Mouse (Mus musculus) embryonic facial prominence, embryonic 12.5 days (tissue): ENCODE data around the gene Neo1. TPM values are rescaled to one million over a fixed set of nuclear protein-coding genes. Genes with fewer than 3 reads are reported as not detected.
"Not testable (repeated sequence)": the region's sequence is repeated elsewhere in the genome, so short reads cannot be mapped to it uniquely, and the experiment has no call there.

ENCODE experiments used
- ATAC-seq: fragments of 200-750 bp; cut with Nextera tagmentation; 2 replicates; pipeline ENCODE4 v1.8.0; 2017; ENCODE audit not compliant: insufficient number of reproducible peaks, insufficient read depth, low FRiP score, low TSS enrichment
- H3K27ac ChIP-seq: fragments of 300-500 bp; sonication (generic); 2 replicates; pipeline ENCODE4 v1.5.1; 2016; ENCODE audit warnings: mild to moderate bottlenecking
- H3K27me3 ChIP-seq: fragments of 300-500 bp; sonication (generic); 2 replicates; pipeline ENCODE4 v1.6.1; 2016; ENCODE audit warnings: mild to moderate bottlenecking, moderate library complexity
- H3K36me3 ChIP-seq: fragments of 300-500 bp; sonication (generic); 2 replicates; pipeline ENCODE4 v1.6.1; 2016; ENCODE audit warnings: mild to moderate bottlenecking
- H3K4me1 ChIP-seq: fragments of 300-500 bp; sonication (generic); 2 replicates; pipeline ENCODE4 v1.6.1; 2016
- H3K4me2 ChIP-seq: fragments of 300-500 bp; sonication (generic); replicated peaks from 2 replicates; pipeline ENCODE4 v1.6.1; 2016; ENCODE audit warnings: mild to moderate bottlenecking, moderate library complexity
- H3K4me3 ChIP-seq: fragments of 300-500 bp; sonication (generic); 2 replicates; pipeline ENCODE4 v1.5.1; 2016; ENCODE audit warnings: mild to moderate bottlenecking
- H3K9ac ChIP-seq: fragments of 300-500 bp; sonication (generic); 2 replicates; pipeline ENCODE4 v1.6.1; 2016; ENCODE audit warnings: mild to moderate bottlenecking, moderate library complexity
- H3K9me3 ChIP-seq: fragments of 300-500 bp; sonication (generic); 2 replicates; pipeline ENCODE4 v1.6.1; 2016; ENCODE audit warnings: mild to moderate bottlenecking, moderate library complexity
- WGBS: fragments of 180-500 bp; shearing (Covaris S2); methylation state at CpG from one replicate; pipeline ENCODE4 v1.1.7; 2016; 5-methylcytosine and 5-hydroxymethylcytosine counted together
- polyA plus RNA-seq: library from polyadenylated mRNA; unstranded; fragments of >200 nt; fragmentation: Nextera tagmentation; extraction: Ambion mirVana; gene quantifications from 2 replicates; pipeline ENCODE4 v1.2.1, GENCODE M21; 2016

The Neo1 gene
- polyA plus RNA-seq, 1 experiment from 2014 or later: 61.4 TPM

DNA sequence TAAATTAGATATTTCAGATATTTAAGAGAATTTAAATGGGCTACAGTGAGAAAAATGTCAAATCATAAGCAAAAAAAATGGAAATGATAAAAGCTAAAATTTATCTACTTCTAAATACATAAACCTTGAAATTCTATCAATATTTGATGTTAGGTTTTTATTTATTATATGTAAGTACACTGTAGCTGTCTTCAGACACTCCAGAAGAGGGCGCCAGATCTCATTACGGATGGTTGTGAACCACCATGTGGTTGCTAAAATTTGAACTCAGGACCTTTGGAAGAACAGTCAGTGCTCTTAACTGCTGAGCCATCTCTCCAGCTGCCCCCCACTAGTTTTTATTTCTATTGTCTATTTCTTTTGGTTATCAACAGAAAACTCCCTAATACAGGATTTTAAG, 65.1 kb downstream of the Neo1 start:
- H3K27ac ChIP-seq, ATAC-seq, H3K4me2 ChIP-seq, H3K4me1 ChIP-seq, H3K4me3 ChIP-seq, H3K9ac ChIP-seq, H3K36me3 ChIP-seq, H3K27me3 ChIP-seq, H3K9me3 ChIP-seq: not testable (repeated sequence)
- WGBS: 74% methylated on average over 2 of the region's 2 CpGs

DNA sequence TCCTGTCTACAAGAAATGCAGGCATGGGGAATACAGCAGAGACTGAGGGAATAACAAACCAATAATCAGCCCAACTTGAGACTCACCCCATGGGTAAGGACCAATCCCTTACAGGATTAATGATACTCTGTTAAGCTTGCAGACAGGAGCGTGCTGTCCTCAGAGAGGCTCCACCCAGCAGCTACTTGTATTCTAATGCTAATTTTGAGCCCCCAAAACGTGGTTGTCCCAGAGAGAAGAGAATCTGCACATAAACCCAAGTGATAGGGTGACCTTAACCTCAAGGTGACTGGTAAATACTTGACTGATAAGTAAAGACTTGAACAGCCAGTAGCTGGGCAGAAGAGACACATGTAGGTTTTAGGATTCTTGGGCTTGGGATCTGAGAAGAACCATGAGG, 68.9 kb downstream of the Neo1 start:
- H3K27ac ChIP-seq: no peak overlapping the region
- 47% methylated on average over 2 of the region's 2 CpGs for WGBS
- ATAC-seq: no peak
- no peaks in the 10 kb centered on the region for H3K9me3 ChIP-seq
- H3K27me3 ChIP-seq: no peaks in the 10 kb centered on the region
- no peak overlapping the region for H3K4me3 ChIP-seq
- no peak overlapping the region for H3K9ac ChIP-seq
- H3K36me3 ChIP-seq: 0 out of 2 replicates have a peak, but pooled peaks cover 6% of the 10 kb centered on the region
- no peak overlapping the region for H3K4me2 ChIP-seq
- no peaks in the 10 kb centered on the region for H3K4me1 ChIP-seq

DNA sequence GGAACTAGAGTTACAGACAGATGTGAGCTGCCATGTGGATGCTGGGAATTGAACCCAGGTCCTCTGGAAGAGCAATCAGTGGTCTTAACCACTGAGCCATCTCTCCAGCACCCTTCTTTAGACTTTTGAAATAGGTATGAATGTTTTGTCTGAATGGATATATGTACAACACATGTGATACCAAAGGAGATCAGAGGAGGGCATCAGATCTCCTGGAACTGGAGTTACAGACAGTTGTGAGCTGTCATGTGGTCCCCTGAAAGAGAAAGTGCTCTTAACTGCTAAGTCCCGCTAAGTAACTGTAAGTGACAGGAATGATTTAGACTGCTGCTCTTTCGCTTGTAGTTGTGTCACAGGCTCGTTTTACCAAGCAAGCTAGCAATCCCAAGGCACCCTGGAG, 80.7 kb downstream of the Neo1 start:
- Histone ChIP-seq H3K4me3 (no peak overlapping the region), H3K27me3 (no peaks in the 10 kb centered on the region), H3K36me3 (peaks cover 20% of the 10 kb centered on the region), H3K9me3 (no peaks in the 10 kb centered on the region), H3K9ac (no peak overlapping the region), H3K27ac (no peak overlapping the region), H3K4me1 (no peaks in the 10 kb centered on the region), H3K4me2 (no peak overlapping the region)
- ATAC-seq: no peak
- WGBS: 75% methylated on average over 3 of the region's 3 CpGs

DNA sequence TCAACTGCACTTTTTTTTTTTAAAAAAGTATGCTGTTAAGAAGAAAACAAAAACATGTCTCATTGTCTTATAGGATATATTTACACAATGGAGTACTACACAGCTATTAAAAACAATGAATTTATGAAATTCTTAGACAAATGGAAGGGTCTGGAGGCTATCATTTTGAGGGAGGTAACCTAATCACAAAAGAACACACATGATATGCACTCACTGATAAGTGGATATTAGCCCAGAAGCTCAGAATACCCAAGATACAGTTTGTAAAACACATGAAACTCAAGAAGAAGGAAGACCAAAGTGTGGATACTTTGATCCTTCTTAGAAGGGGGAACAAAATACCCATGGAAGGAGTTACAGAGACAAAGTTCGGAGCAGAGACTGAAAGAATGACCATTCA, 90.3 kb downstream of the Neo1 start:
- not testable (repeated sequence) for H3K4me1 ChIP-seq, H3K4me2 ChIP-seq, H3K27me3 ChIP-seq, H3K9me3 ChIP-seq, H3K9ac ChIP-seq, ATAC-seq, H3K27ac ChIP-seq, H3K36me3 ChIP-seq, H3K4me3 ChIP-seq
- WGBS: 89% methylated on average over 1 of the region's 1 CpGs

DNA sequence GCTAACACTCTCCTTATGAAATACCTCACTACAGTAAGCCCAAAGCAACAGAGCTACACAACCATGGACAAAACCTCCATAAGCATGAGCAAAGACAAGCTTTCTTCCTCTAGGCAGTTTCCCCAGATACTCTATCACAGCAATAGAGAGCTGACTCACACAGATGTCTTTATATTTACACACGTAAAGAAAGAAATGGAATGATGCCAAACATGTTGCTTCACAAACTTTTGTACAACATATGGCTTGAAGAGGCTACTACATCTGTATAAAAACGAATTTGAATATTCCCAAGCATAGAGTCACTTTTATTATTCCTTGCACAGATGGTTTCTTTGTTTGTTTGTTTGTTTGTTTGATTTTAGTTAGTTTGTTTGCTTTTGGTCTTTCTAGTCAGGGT, 101.5 kb downstream of the Neo1 start:
- WGBS: 81% methylated on average over 2 of the region's 2 CpGs
- Histone ChIP-seq H3K9me3 (no peaks in the 10 kb centered on the region), H3K27me3 (no peaks in the 10 kb centered on the region), H3K27ac (no peak overlapping the region), H3K4me2 (no peak overlapping the region), H3K9ac (no peak overlapping the region), H3K4me1 (peaks cover 4% of the 10 kb centered on the region; the same call in 1 of the 2 replicates), H3K4me3 (no peak overlapping the region), H3K36me3 (peaks cover 7% of the 10 kb centered on the region; the same call in 1 of the 2 replicates)
- ATAC-seq: no peak

DNA sequence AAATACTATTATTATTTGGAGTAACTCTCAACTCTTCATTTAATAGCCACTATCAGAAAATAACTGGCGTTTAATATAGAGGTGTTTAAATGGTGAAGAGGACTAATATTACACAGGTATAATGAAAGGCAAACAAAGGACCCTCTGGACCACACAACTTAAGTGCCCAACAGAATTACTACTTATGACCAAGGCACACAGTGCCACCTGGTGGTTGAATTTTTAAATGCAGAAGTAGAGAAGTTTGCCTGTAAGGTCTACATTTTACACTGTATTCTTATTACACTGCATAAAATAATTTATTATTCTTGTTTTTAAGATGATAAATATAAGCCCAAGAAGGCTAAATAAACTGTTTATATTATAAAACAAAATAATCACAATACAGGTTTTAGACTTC, 108.1 kb downstream of the Neo1 start:
- H3K36me3 ChIP-seq: peaks cover 18% of the 10 kb centered on the region; the same call in 1 of the 2 replicates
- H3K9me3 ChIP-seq: no peaks in the 10 kb centered on the region
- H3K27ac ChIP-seq: no peak overlapping the region
- H3K4me3 ChIP-seq: no peak overlapping the region
- no peak overlapping the region for H3K4me2 ChIP-seq
- no peak for ATAC-seq
- no peaks in the 10 kb centered on the region for H3K27me3 ChIP-seq
- H3K9ac ChIP-seq: no peak overlapping the region
- 35% methylated on average over 1 of the region's 1 CpGs for WGBS
- peaks cover 3% of the 10 kb centered on the region; the same call in 1 of the 2 replicates for H3K4me1 ChIP-seq

DNA sequence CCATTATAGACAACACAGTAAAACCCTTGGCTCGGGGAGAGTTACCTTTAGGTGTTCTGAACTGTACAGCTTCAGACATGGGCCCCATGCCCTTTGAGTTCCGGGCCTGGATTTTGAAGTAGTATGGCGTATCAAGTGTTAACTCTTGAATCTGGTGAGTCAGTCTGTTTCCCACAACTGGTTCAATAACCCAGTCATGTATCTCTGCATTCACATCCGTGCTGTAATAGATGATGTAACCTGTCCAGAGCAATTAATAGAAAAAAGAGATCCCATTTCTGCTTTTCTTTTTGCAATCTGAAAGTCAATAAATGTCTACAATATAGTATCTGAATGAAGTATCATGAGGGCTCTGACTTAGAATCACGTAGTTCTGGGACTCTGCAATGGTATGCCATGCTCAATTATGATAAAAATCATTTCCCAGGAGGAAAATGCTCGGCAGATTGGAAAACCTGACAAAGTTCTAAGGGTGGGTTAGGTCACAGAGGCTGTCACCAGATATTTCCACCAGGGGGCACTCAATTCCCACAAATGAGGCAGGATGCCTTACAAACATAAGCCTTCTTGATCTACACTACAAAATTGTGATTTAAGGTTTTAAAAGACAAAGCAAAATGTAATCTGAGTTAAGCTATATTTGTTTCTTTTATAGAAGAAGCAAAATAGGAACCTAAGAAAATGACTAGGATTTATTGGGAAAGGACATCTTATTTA, 133.2 kb downstream of the Neo1 start:
- H3K27ac ChIP-seq: no peak overlapping the region
- no peaks in the 10 kb centered on the region for H3K9me3 ChIP-seq
- peaks cover 39% of the 10 kb centered on the region for H3K36me3 ChIP-seq
- no peak for ATAC-seq
- no peaks in the 10 kb centered on the region for H3K27me3 ChIP-seq
- 66% methylated on average over 6 of the region's 6 CpGs for WGBS
- no peaks in the 10 kb centered on the region for H3K4me1 ChIP-seq
- H3K9ac ChIP-seq: no peak overlapping the region
- no peak overlapping the region for H3K4me3 ChIP-seq
- no peak overlapping the region for H3K4me2 ChIP-seq

DNA sequence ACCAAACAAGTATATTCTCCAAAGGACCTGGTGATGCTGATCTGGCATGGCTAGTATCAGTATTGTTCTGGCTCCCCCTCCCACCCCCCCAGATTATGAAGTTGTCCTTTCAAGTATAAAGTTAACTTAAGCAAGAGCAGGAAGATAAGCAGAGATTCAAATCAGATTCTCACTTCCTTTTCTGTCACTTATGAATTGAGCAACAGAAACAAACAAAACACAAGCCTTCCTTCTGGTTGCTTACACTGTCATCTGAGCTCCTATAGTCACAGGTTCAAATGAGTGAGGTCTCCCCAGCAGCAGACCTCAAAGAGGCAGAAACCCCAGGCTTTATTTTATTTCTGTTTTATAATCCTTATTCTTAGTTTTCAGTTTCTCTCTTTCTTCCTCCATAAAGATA, 136.6 kb downstream of the Neo1 start:
- H3K4me3 ChIP-seq: no peak overlapping the region

DNA sequence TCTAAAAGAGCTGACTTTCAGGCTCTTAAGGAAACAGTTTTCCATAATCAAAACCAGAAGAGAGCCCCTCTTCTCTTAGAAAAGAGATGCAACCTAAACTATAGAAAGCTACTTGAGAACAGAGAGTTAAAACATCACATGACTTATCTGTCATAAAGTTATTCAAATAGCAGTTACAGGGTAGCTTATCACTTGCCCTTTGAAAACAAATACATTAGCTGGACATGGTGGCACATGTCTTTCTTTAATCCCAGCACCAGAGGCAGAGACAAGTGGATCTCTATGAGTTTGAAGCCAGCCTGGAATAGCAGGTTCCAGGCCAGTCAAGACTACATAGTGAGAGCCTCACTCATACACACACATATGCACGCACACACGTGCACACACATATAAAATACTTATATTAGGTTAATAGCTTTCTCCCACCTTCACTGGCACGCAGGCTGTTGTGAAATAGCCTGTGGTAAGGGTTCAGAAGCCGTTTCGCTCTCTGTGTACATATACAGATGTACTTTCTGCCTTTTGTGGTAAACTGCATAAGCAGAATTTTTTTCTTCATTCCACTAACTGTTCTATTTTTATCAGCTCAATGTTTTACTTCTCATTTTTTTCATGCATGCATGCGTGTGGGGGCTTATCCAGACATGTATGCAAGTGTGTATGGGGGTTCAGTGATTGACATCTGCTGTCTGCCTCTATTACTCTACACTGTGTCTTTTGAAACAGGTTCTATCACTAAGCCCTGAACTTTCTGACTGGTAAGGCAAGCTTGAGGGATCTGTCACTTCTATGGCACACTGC, 144.2 kb downstream of the Neo1 start:
- no peak overlapping the region for H3K9ac ChIP-seq
- peaks cover 43% of the 10 kb centered on the region for H3K36me3 ChIP-seq
- 92% methylated on average over 6 of the region's 6 CpGs for WGBS
- no peaks in the 10 kb centered on the region for H3K4me1 ChIP-seq
- H3K27ac ChIP-seq: no peak overlapping the region
- ATAC-seq: no peak
- H3K27me3 ChIP-seq: no peaks in the 10 kb centered on the region
- no peak overlapping the region for H3K4me2 ChIP-seq
- no peak overlapping the region for H3K4me3 ChIP-seq
- no peaks in the 10 kb centered on the region for H3K9me3 ChIP-seq

More for the DNA sequence above, 136.6 kb downstream of the Neo1 start:
- no peaks in the 10 kb centered on the region for H3K27me3 ChIP-seq
- H3K36me3 ChIP-seq: peaks cover 21% of the 10 kb centered on the region
- no peaks in the 10 kb centered on the region for H3K9me3 ChIP-seq
- no peak overlapping the region for H3K27ac ChIP-seq
- H3K4me1 ChIP-seq: no peaks in the 10 kb centered on the region
- no peak for ATAC-seq
- H3K9ac ChIP-seq: no peak overlapping the region
- H3K4me2 ChIP-seq: no peak overlapping the region

DNA sequence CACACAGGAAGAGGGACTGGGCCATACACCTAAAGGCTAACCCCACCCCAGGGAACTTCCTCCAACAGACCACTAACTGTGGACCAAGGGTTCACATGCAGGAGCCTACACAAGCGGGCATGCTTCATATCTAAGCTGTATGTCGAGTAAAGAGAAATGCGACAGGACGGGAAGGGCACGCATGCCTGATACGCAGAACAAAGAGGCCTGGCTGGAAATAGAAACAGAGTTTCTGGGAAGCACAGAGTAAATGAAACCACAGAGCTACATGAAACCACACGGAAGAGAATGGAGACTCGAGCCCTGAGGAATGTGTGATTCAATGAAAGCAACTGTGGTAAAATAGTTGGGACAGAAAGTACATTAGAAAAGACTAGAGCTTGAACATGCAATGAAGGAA, 145.3 kb downstream of the Neo1 start:
- Histone ChIP-seq H3K4me1 (no peaks in the 10 kb centered on the region), H3K9ac (no peak overlapping the region), H3K27ac (no peak overlapping the region), H3K27me3 (no peaks in the 10 kb centered on the region), H3K4me2 (no peak overlapping the region), H3K36me3 (peaks cover 48% of the 10 kb centered on the region), H3K9me3 (no peaks in the 10 kb centered on the region), H3K4me3 (no peak overlapping the region)
- WGBS: 88% methylated on average over 8 of the region's 8 CpGs
- no peak for ATAC-seq

DNA sequence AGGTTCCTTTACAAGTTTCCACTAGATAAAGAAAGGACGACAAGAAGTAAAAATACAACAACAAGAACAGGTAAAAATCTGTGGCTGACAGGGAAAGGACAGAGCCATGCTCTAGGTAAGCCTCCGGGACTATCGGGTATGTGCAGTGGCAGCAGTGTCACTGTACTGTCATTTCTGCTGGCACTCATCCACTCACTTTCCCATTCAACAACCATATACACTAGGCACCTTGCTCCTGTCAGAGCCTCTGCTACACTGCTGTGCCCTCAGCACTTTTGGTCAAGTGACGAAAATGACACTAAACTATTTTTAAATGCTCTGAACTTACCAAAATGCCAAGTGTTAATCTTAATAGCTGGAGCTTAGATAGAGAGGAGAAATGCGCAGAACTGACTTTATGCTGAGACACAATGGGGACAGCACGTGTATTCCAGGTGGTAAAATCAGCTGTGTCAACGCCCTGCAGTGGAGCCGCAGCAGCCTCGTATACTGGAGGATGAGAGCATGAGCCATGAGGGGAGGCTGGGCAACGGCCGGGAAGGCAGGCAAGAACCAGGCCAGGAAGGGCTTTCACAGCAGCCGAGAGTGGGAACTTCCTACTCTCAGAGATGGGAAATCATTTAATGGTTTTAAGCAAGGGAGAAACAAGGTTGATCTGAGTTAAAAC, 146.3 kb downstream of the Neo1 start:
- Histone ChIP-seq H3K9ac (no peak overlapping the region), H3K9me3 (no peaks in the 10 kb centered on the region), H3K27me3 (no peaks in the 10 kb centered on the region), H3K4me1 (no peaks in the 10 kb centered on the region), H3K36me3 (peaks cover 48% of the 10 kb centered on the region), H3K4me2 (no peak overlapping the region), H3K4me3 (no peak overlapping the region), H3K27ac (no peak overlapping the region)
- WGBS: 90% methylated on average over 12 of the region's 12 CpGs
- no peak for ATAC-seq

DNA sequence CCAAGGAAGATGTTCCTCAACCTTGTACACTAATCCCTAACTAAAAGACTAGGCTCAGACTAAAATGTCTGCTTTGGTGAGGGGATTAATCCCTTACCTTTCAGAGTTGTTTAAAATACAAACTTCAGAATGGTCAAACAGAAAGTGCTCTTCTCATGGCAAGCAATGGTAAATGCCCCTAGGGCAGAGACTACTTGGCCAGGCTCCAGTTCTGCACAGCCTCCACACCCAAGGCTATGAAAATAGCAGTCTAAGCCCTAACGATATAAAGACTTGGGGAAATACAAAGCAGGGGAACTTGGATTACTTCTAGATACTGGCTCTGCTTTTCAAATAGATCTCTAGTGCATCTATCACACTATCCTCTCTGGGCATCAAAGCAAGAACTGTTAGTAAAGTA, 153.6 kb downstream of the Neo1 start:
- Histone ChIP-seq H3K27ac (no peak overlapping the region), H3K9me3 (no peaks in the 10 kb centered on the region), H3K4me1 (no peaks in the 10 kb centered on the region), H3K36me3 (peaks cover 58% of the 10 kb centered on the region), H3K4me3 (no peak overlapping the region), H3K4me2 (no peak overlapping the region), H3K9ac (no peak overlapping the region), H3K27me3 (no peaks in the 10 kb centered on the region)
- WGBS: 76% methylated on average over 1 of the region's 1 CpGs
- no peak for ATAC-seq
